Mouse (Mus musculus): ENCODE measurements around the gene Slc17a9. TPM values are rescaled to one million over a fixed set of nuclear protein-coding genes. Genes with fewer than 3 reads are reported as not detected.

Gene Slc17a9
- total and polyA plus RNA-seq, 3 experiments: 6.7 to 16.1 TPM; not detected in 1

- no peak; the same call in none of the 2 replicates for TF ChIP-seq MYC (IDR thresholded peaks at IDR 0.05; ENCODE audit: low read depth, low read length)
- no peak for TF ChIP-seq ZMIZ1 (IDR thresholded peaks at IDR 0.05; ENCODE audit: low read depth, low read length)
- TF ChIP-seq ELF1 (IDR thresholded peaks at IDR 0.05; ENCODE audit: low read depth, low read length): no peak
- no peak for TF ChIP-seq ZNF384 (IDR thresholded peaks at IDR 0.05; ENCODE audit: low read depth, low read length)
- peak; percentile 68 to 82 for TF ChIP-seq EP300 (IDR thresholded peaks at IDR 0.05; ENCODE audit: low read depth in 1 of 2, low read length in 2 of 2)
Observed at GRCm38 (mm10) chr2:180703645-180704359, 21.3 kb upstream of the Slc17a9 start (continued).

- TF ChIP-seq UBTF (IDR thresholded peaks at IDR 0.05; ENCODE audit: borderline replicate concordance, insufficient read depth, low read depth, low read length) (no peak), USF1 (IDR thresholded peaks at IDR 0.05; ENCODE audit: low read depth, low read length) (no peak), GABPA (IDR thresholded peaks at IDR 0.05; ENCODE audit: low read depth, low read length) (no peak), MEF2A (IDR thresholded peaks at IDR 0.05; ENCODE audit: extremely low read depth, insufficient replicate concordance, low read depth, low read length, poor library complexity, severe bottlenecking) (no peak), TCF12 (IDR thresholded peaks at IDR 0.05; ENCODE audit: low read depth, low read length) (no peak), HCFC1 (IDR thresholded peaks at IDR 0.05; ENCODE audit: low read depth, low read length) (no peak), ZC3H11A (IDR thresholded peaks at IDR 0.05; ENCODE audit: low read depth, low read length) (no peak)
- Histone ChIP-seq H3K4me1 (ENCODE audit: control insufficient read depth in 1 of 2, insufficient read depth in 2 of 2, low read length in 2 of 2) (peaks cover 27 to 52% of the 10 kb centered on the region in 2 experiments), H3K27ac (ENCODE audit: control insufficient read depth, low read depth, low read length) (peak overlapping the region; percentile 93), H3K9me3 (replicated peaks; ENCODE audit: insufficient read depth, low read length) (no peaks in the 10 kb centered on the region), H3K27me3 (ENCODE audit: control insufficient read depth in 1 of 2, insufficient read depth in 2 of 2, low read length in 2 of 2) (no peaks in the 10 kb centered on the region), H3K36me3 (ENCODE audit: control insufficient read depth in 1 of 2, insufficient read depth in 2 of 2, low read length in 2 of 2) (peaks cover 0 to 56% of the 10 kb centered on the region in 2 experiments; a peak in 2 of 4 replicates), H3K4me3 (ENCODE audit: control insufficient read depth in 1 of 2, insufficient read depth in 1 of 2, low read depth in 2 of 2, low read length in 2 of 2) (peak overlapping the region; percentile 3 to 35), H3K9ac (ENCODE audit: control insufficient read depth, low read depth, low read length, poor library complexity, severe bottlenecking) (peak overlapping the region; percentile 44), H3K79me2 (ENCODE audit: control insufficient read depth, insufficient read depth, low read length, poor library complexity) (peaks cover 84% of the 10 kb centered on the region)
- DNase-seq (ENCODE audit: low read depth, low spot score): peak; percentile 73
Observed at GRCm38 (mm10) chr2:180704591-180704990, 20.5 kb upstream of the Slc17a9 start.

GRCm38 (mm10) chr2:180705066-180705465 lies 20.0 kb upstream of the Slc17a9 start:
- peaks cover 24 to 50% of the 10 kb centered on the region in 2 experiments for H3K4me1 ChIP-seq (ENCODE audit: control insufficient read depth in 1 of 2, insufficient read depth in 2 of 2, low read length in 2 of 2)
- DNase-seq (ENCODE audit: low read depth, low spot score): peak; percentile 81
- no peaks in the 10 kb centered on the region for H3K27me3 ChIP-seq (ENCODE audit: control insufficient read depth in 1 of 2, insufficient read depth in 2 of 2, low read length in 2 of 2)
- peaks cover 0 to 51% of the 10 kb centered on the region in 2 experiments; a peak in 2 of 4 replicates for H3K36me3 ChIP-seq (ENCODE audit: control insufficient read depth in 1 of 2, insufficient read depth in 2 of 2, low read length in 2 of 2)
- no peaks in the 10 kb centered on the region for H3K9me3 ChIP-seq (replicated peaks; ENCODE audit: insufficient read depth, low read length)
- H3K27ac ChIP-seq (ENCODE audit: control insufficient read depth, low read depth, low read length): peak overlapping the region; percentile 93
- H3K9ac ChIP-seq (ENCODE audit: control insufficient read depth, low read depth, low read length, poor library complexity, severe bottlenecking): peak overlapping the region; percentile 44
- H3K4me3 ChIP-seq (ENCODE audit: control insufficient read depth in 1 of 2, insufficient read depth in 1 of 2, low read depth in 2 of 2, low read length in 2 of 2): peak overlapping the region; percentile 3 to 35
- peaks cover 82% of the 10 kb centered on the region for H3K79me2 ChIP-seq (ENCODE audit: control insufficient read depth, insufficient read depth, low read length, poor library complexity)
- TF ChIP-seq NRF1 (IDR thresholded peaks at IDR 0.05; ENCODE audit: insufficient read depth, low read depth, low read length, poor library complexity, severe bottlenecking) (0 out of 2 replicates have a peak, but pooled peaks have one; percentile 8), BHLHE40 (IDR thresholded peaks at IDR 0.05; ENCODE audit: borderline replicate concordance, low read depth, low read length) (no peak), POLR2AphosphoS5 (IDR thresholded peaks at IDR 0.05; ENCODE audit: borderline replicate concordance, low read depth, low read length) (no peak), ETS1 (IDR thresholded peaks at IDR 0.05; ENCODE audit: low read depth, low read length) (peak; percentile 38; the same call in 1 of the 2 replicates), RCOR1 (IDR thresholded peaks at IDR 0.05; ENCODE audit: low read depth, low read length) (peak; percentile 10; the same call in 1 of the 2 replicates), EP300 (IDR thresholded peaks at IDR 0.05; ENCODE audit: low read depth in 1 of 2, low read length in 2 of 2) (peak; percentile 21 to 58; a peak in 3 of 4 replicates), TCF12 (IDR thresholded peaks at IDR 0.05; ENCODE audit: low read depth, low read length) (no peak), POLR2A (IDR thresholded peaks at IDR 0.05; ENCODE audit: control insufficient read depth in 1 of 2, insufficient read depth in 1 of 2, low read depth in 1 of 2, low read length in 2 of 2, poor library complexity in 1 of 2) (peak in 1 of 2 experiments; percentile 33; a peak in 1 of 4 replicates), ZC3H11A (IDR thresholded peaks at IDR 0.05; ENCODE audit: low read depth, low read length) (no peak), MYC (IDR thresholded peaks at IDR 0.05; ENCODE audit: low read depth, low read length) (peak; percentile 71; the same call in 1 of the 2 replicates), SIN3A (IDR thresholded peaks at IDR 0.05; ENCODE audit: low read length) (peak; percentile 43; the same call in 1 of the 2 replicates), E2F4 (IDR thresholded peaks at IDR 0.05; ENCODE audit: borderline replicate concordance, low read depth, low read length) (no peak), MXI1 (IDR thresholded peaks at IDR 0.05; ENCODE audit: low read depth, low read length) (peak; percentile 68), JUND (IDR thresholded peaks at IDR 0.05; ENCODE audit: low read depth, low read length) (0 out of 2 replicates have a peak, but pooled peaks have one; percentile 29), ZKSCAN1 (IDR thresholded peaks at IDR 0.05; ENCODE audit: low read depth, low read length) (0 out of 2 replicates have a peak, but pooled peaks have one; percentile 53), HCFC1 (IDR thresholded peaks at IDR 0.05; ENCODE audit: low read depth, low read length) (0 out of 2 replicates have a peak, but pooled peaks have one; percentile 11), CHD1 (IDR thresholded peaks at IDR 0.05; ENCODE audit: low read depth, low read length) (no peak), MAX (IDR thresholded peaks at IDR 0.05; ENCODE audit: low read length) (peak; percentile 63; the same call in 1 of the 2 replicates)

Measured in MEL (cell line).